Mouse (Mus musculus): ENCODE measurements at regions not wholly inside any gene's neighbourhood (a gene's known extent, or its start where the extent isn't known, plus 50 kb on each side); places are given as distances from the start of the nearest gene placed in this dataset.
"Not testable (repeated sequence)": the region's sequence is repeated elsewhere in the genome, so short reads cannot be mapped to it uniquely, and the experiment has no call there.

DNA sequence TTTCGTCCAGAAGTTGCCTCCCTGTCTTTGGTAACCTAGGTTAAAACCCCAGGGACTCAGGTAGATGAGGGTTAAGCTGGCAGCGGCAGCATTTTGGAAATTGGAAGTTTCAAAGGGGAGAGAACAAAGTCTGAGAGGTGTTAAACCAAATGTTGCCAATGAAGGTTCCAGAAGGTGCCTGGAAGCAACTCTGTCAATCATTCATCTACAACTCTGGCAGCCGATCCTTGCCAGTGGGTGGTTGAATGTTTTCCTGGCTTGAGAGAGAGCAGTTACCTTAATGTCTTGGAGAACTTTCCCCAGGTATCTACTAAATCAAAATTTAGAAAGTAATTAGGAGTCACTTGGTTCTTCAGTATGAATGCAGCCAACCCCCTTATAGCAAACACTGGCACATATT is 628.2 kb upstream of the Map3k7 start:
- Histone ChIP-seq H3K4me1 (ENCODE audit: insufficient read depth) (no peaks in the 10 kb centered on the region), H3K27ac (ENCODE audit: low read depth) (no peak overlapping the region), H3K9me3 (ENCODE audit: low read length) (no peaks in the 10 kb centered on the region), H3K4me3 (ENCODE audit: low read depth, low read length) (no peak overlapping the region), H3K36me3 (replicated peaks; ENCODE audit: insufficient read depth, low read length) (no peaks in the 10 kb centered on the region), H3K9ac (replicated peaks) (no peak overlapping the region), H3K4me2 (ENCODE audit: low read depth, low read length) (no peak overlapping the region), H3K27me3 (ENCODE audit: insufficient read depth, low read length) (no peaks in the 10 kb centered on the region)
- DNase-seq (no peak), ATAC-seq (no peak)
- 74% methylated on average over 3 of the region's 3 CpGs for WGBS (ENCODE audit: insufficient replicate concordance)
- TF ChIP-seq CTCF (IDR thresholded peaks at IDR 0.05; ENCODE audit: low read depth) = no peak
- TF ChIP-seq EP300 (IDR thresholded peaks at IDR 0.05; ENCODE audit: low read depth) = no peak

- H3K36me3 ChIP-seq (replicated peaks; ENCODE audit: insufficient read depth, low read length) = no peaks in the 10 kb centered on the region
- DNase-seq (no peak), ATAC-seq (no peak)
- H3K4me3 ChIP-seq (ENCODE audit: low read depth, low read length) = no peak overlapping the region
- no peaks in the 10 kb centered on the region for H3K9me3 ChIP-seq (ENCODE audit: low read length)
- H3K27ac ChIP-seq (ENCODE audit: low read depth) = no peak overlapping the region
- WGBS (ENCODE audit: insufficient replicate concordance) = 62% methylated on average over 4 of the region's 4 CpGs
- H3K9ac ChIP-seq (replicated peaks) = no peak overlapping the region
- H3K4me1 ChIP-seq (ENCODE audit: insufficient read depth) = no peaks in the 10 kb centered on the region
- H3K4me2 ChIP-seq (ENCODE audit: low read depth, low read length) = no peak overlapping the region
- no peaks in the 10 kb centered on the region for H3K27me3 ChIP-seq (ENCODE audit: insufficient read depth, low read length)
- TF ChIP-seq CTCF (IDR thresholded peaks at IDR 0.05; ENCODE audit: low read depth) (no peak), EP300 (IDR thresholded peaks at IDR 0.05; ENCODE audit: low read depth) (no peak)
These were observed 625.9 kb upstream of the Map3k7 start for GRCm38 (mm10) chr4:31337980-31338379.

DNA sequence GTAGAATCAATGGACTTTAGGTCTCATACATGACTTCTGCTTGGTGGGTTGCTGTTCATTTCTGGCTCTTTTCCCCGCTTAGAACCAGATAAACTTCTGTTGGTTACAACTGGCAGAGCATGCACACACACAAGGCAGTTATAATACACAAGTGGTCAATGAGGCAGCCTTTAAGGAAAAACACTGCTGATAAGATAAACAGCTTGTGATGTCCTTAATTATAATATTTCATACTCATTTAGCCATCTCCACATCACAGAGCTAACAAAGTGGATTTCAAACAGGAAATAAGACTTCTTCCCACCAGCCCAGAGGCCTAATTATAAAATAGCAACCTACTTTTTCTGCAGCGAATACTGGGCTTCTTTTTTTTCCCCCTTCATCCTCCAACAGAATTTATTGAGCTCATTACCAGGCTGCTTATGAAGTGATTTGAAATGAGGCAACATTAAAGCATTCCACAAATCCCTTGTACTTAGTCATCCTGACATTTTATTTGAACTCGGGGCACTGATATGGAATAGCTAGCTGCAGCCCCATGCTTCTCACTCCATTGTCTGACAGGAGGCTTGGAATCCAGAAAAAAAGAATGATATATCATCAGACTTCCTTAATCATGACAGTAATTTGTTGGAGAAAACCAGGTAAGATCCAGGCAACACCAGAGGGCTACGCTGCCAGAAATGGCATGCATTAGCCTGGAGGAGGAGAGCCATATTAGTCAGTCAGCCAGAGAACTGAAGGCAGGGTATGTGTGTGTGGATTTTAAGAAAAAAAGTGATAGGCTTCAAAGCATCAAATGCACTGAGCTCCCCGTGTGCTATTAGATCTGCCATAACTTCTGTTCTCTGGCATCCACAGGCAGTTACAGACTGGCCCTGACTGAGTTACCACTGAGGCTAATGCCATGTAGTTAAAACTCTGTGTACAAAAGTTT is 620.3 kb upstream of the Map3k7 start:
- TF ChIP-seq CTCF (IDR thresholded peaks at IDR 0.05; ENCODE audit: low read depth) = no peak
- TF ChIP-seq EP300 (IDR thresholded peaks at IDR 0.05; ENCODE audit: low read depth) = no peak
- WGBS (ENCODE audit: insufficient replicate concordance) = 67% methylated on average over 5 of the region's 5 CpGs
- ATAC-seq (no peak), DNase-seq (no peak)
- H3K4me3 ChIP-seq (ENCODE audit: low read depth, low read length) = no peak overlapping the region
- H3K36me3 ChIP-seq (replicated peaks; ENCODE audit: insufficient read depth, low read length) = no peaks in the 10 kb centered on the region
- H3K4me1 ChIP-seq (ENCODE audit: insufficient read depth) = no peaks in the 10 kb centered on the region
- no peaks in the 10 kb centered on the region for H3K27me3 ChIP-seq (ENCODE audit: insufficient read depth, low read length)
- H3K4me2 ChIP-seq (ENCODE audit: low read depth, low read length) = no peak overlapping the region
- H3K9ac ChIP-seq (replicated peaks) = no peak overlapping the region
- H3K27ac ChIP-seq (ENCODE audit: low read depth) = no peak overlapping the region
- no peaks in the 10 kb centered on the region for H3K9me3 ChIP-seq (ENCODE audit: low read length)

DNA sequence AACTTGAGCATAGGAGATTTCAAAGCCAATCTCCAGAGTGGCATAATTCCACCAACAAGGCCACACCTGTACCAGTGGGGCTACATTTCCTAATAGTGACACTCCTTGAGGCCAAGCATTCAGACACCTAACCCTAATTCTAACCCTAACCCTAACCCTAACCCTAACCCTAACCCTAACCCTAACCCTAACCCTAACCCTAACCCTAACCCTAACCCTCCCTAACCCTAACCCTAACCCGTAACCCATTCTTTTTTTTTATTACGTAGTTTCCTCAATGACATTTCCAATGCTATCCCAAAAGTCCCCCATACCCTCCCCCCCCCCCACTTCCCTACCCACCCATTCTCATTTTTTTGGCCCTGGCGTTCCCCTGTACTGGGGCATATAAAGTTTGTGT is 609.9 kb upstream of the Map3k7 start:
- not testable (repeated sequence) for H3K4me2 ChIP-seq (ENCODE audit: low read depth, low read length); H3K36me3 ChIP-seq (replicated peaks; ENCODE audit: insufficient read depth, low read length); H3K27me3 ChIP-seq (ENCODE audit: insufficient read depth, low read length); H3K9ac ChIP-seq (replicated peaks); H3K27ac ChIP-seq (ENCODE audit: low read depth); H3K4me3 ChIP-seq (ENCODE audit: low read depth, low read length); ATAC-seq; H3K4me1 ChIP-seq (ENCODE audit: insufficient read depth); H3K9me3 ChIP-seq (ENCODE audit: low read length); DNase-seq
- 88% methylated on average over 2 of the region's 3 CpGs for WGBS (ENCODE audit: insufficient replicate concordance)

DNA sequence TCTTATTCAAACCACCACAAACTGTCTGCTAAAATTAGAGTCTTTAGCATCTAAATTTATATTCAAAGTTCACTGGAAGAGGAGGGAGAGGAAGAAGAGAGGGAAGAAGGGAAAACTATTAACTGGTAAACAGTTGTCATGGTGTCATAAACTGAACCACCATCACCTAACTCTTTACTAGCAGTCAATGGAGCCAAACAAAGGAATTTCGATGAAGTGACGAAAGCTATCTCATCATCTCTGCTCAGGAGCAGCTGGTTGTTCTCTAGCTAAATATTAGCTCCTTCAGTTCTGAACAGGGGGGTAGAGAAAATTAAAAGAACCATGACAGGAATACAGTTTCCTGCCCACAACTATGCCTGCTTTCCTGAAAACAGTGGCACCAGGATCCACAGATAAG is 608.9 kb upstream of the Map3k7 start:
- Histone ChIP-seq H3K27me3 (ENCODE audit: insufficient read depth, low read length) (no peaks in the 10 kb centered on the region), H3K27ac (ENCODE audit: low read depth) (no peak overlapping the region), H3K4me2 (ENCODE audit: low read depth, low read length) (no peak overlapping the region), H3K4me3 (ENCODE audit: low read depth, low read length) (no peak overlapping the region), H3K4me1 (ENCODE audit: insufficient read depth) (no peaks in the 10 kb centered on the region), H3K9me3 (ENCODE audit: low read length) (no peaks in the 10 kb centered on the region), H3K9ac (replicated peaks) (no peak overlapping the region), H3K36me3 (replicated peaks; ENCODE audit: insufficient read depth, low read length) (no peaks in the 10 kb centered on the region)
- no peak for TF ChIP-seq CTCF (IDR thresholded peaks at IDR 0.05; ENCODE audit: low read depth)
- ATAC-seq = no peak
- 82% methylated on average over 2 of the region's 2 CpGs for whole genome bisulfite sequencing (ENCODE audit: insufficient replicate concordance)
- DNase-seq = no peak

- WGBS (ENCODE audit: insufficient replicate concordance) = 67% methylated on average over 1 of the region's 1 CpGs
- no peak for TF ChIP-seq EP300 (IDR thresholded peaks at IDR 0.05; ENCODE audit: low read depth)
- TF ChIP-seq CTCF (IDR thresholded peaks at IDR 0.05; ENCODE audit: low read depth) = no peak
- no peak overlapping the region for H3K4me3 ChIP-seq (ENCODE audit: low read depth, low read length)
- no peaks in the 10 kb centered on the region for H3K36me3 ChIP-seq (replicated peaks; ENCODE audit: insufficient read depth, low read length)
- no peak overlapping the region for H3K4me2 ChIP-seq (ENCODE audit: low read depth, low read length)
- no peaks in the 10 kb centered on the region for H3K4me1 ChIP-seq (ENCODE audit: insufficient read depth)
- H3K27me3 ChIP-seq (ENCODE audit: insufficient read depth, low read length) = no peaks in the 10 kb centered on the region
- no peak overlapping the region for H3K9ac ChIP-seq (replicated peaks)
- no peak overlapping the region for H3K27ac ChIP-seq (ENCODE audit: low read depth)
- no peak for ATAC-seq
- no peak for DNase-seq
- no peaks in the 10 kb centered on the region for H3K9me3 ChIP-seq (ENCODE audit: low read length)
These were observed 597.7 kb upstream of the Map3k7 start for GRCm38 (mm10) chr4:31366172-31366571.

All from liver, postnatal 0 days (tissue).